Mouse (Mus musculus) C2C12 (cell line): Measurements from ENCODE around the gene Ip6k3.

Source experiments
- CEBPB ChIP-seq: IDR thresholded peaks from one replicate; pipeline ENCODE4 v1.6.1; 2011; ENCODE audit warnings: low read depth, mild to moderate bottlenecking, control low read depth, moderate library complexity
- CTCF ChIP-seq: IDR thresholded peaks from one replicate; pipeline ENCODE4 v1.5.1; 2011; ENCODE audit not compliant: control insufficient read depth, insufficient read depth, insufficient read length
- MAX ChIP-seq: IDR thresholded peaks from one replicate; pipeline ENCODE4 v1.6.1; 2011; ENCODE audit warnings: mild to moderate bottlenecking, control low read depth
- USF1 ChIP-seq: IDR thresholded peaks from one replicate; pipeline ENCODE4 v1.6.1; 2011; ENCODE audit warnings: low read depth, mild to moderate bottlenecking, control low read depth, moderate library complexity

DNA sequence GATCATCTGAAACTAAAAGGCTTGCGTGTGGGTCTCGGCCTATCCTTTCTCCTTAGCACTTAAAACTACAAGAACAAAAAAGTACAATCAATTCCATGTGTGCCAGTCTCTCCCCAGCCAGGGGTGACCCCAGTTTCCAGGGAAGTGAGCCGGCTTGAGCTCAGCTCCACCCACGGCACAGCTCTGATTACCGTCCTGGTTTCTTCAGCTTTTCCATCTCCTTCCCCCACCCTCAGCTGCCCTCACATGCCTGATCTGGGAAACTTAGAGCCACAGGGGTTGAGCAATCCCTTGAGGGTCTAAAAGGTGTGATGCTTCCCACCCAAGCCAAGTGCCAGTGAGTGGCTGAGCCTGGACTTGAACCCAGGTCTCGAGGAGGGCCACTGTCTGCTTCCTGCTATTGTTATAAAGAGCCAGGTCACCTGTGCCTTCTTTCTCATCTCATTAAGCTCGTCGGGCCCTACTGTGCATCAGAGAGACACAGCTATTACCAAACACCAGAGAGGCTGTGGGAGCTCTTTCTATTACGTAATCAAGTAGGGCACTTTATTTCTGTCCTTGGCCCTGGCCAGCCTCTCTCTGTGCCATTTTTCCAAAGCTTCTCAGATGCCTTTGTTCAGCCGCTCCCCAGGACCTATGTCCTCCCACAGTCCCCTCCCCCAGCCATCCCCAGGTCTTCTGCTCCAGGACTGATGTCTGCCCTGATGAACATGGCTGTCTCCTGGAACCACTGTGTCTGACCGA, 2.5 kb upstream of the Ip6k3 start:
- TF ChIP-seq CTCF (no peak), CEBPB (no peak), USF1 (no peak), MAX (no peak)
